20 mouse cellular contexts compared by ENCODE assay signal in genomic region chr14:33883046-33883445, GRCm38 (mm10). TPM values are rescaled to one million over a fixed set of nuclear protein-coding genes. Genes with fewer than 3 reads are reported as not detected.
DNase-seq lines count a peak whose midpoint lies in the region; ATAC-seq lines count a peak whose summit lies in the region.
"Had no signal": no experiment of that assay in that cellular context is flagged by ENCODE, and none has a peak within 500 bp of the region (broad histone marks: within the 10 kb centered on the region; RNA-seq: fewer than 3 reads in every experiment).

No protein-coding gene starts in this region.

- 42% methylated on average over 4 of the region's 4 CpGs for WGBS in embryonic facial prominence, embryonic 14.5 days

- no peaks in the 10 kb centered on the region for H3K4me1 ChIP-seq in embryonic facial prominence, embryonic 14.5 days (ENCODE audit: control insufficient read depth, insufficient read depth, low read length)
- H3K4me1 ChIP-seq: forebrain, embryonic 12.5 days; liver, embryonic 15.5 days had no signal

- no peaks in the 10 kb centered on the region for H3K36me3 ChIP-seq in embryonic facial prominence, embryonic 14.5 days (ENCODE audit: control insufficient read depth, insufficient read depth, low read length)
- H3K36me3 ChIP-seq: forebrain, embryonic 12.5 days; limb, embryonic 12.5 days; liver, embryonic 15.5 days; midbrain, embryonic 10.5 days had no signal

- H3K9ac ChIP-seq in embryonic facial prominence, embryonic 14.5 days (ENCODE audit: low read depth, low read length), result no peak overlapping the region
- H3K9ac ChIP-seq: forebrain, embryonic 12.5 days; limb, embryonic 12.5 days; liver, embryonic 15.5 days had no signal

- no peaks in the 10 kb centered on the region for H3K27me3 ChIP-seq in embryonic facial prominence, embryonic 14.5 days (replicated peaks; ENCODE audit: control insufficient read depth, insufficient read depth, low read length)
- H3K27me3 ChIP-seq: forebrain, embryonic 12.5 days; limb, embryonic 12.5 days; liver, embryonic 15.5 days had no signal

- no peak overlapping the region for H3K27ac ChIP-seq in embryonic facial prominence, embryonic 14.5 days (replicated peaks; ENCODE audit: low read depth, low read length)
- H3K27ac ChIP-seq: forebrain, embryonic 12.5 days; limb, embryonic 12.5 days; liver, embryonic 15.5 days; midbrain, embryonic 10.5 days had no signal

- no peak overlapping the region for H3K4me2 ChIP-seq in embryonic facial prominence, embryonic 14.5 days (ENCODE audit: low read depth, low read length)
- H3K4me2 ChIP-seq: forebrain, embryonic 12.5 days; heart, embryonic 11.5 days; limb, embryonic 12.5 days; liver, embryonic 15.5 days had no signal

- H3K4me3 ChIP-seq in embryonic facial prominence, embryonic 14.5 days (ENCODE audit: low read depth, low read length), result no peak overlapping the region
- H3K4me3 ChIP-seq: forebrain, embryonic 12.5 days; limb, embryonic 12.5 days; liver, embryonic 15.5 days; midbrain, embryonic 10.5 days had no signal

- ATAC-seq in embryonic facial prominence, embryonic 14.5 days (ENCODE audit: low read depth), result no peak
- no peak for ATAC-seq in inflammation-experienced regulatory T-cells, adult 6 months

- H3K9me3 ChIP-seq in embryonic facial prominence, embryonic 14.5 days (ENCODE audit: control insufficient read depth, low read length), result no peaks in the 10 kb centered on the region
- H3K9me3 ChIP-seq: forebrain, embryonic 12.5 days; limb, embryonic 12.5 days; liver, embryonic 15.5 days; midbrain, embryonic 10.5 days had no signal

- peak; percentile 86 for DNase-seq in heart, adult 11 months
- DNase-seq in heart, adult 18-20 months, result no peak
- peak; percentile 52 to 69 for DNase-seq in right cerebral cortex, postnatal 10 days (ENCODE audit: low spot score in 2 of 2)
- no peak for DNase-seq in right cerebral cortex, postnatal 4 days
- peak; percentile 14 for DNase-seq in embryonic facial prominence, embryonic 14.5 days (ENCODE audit: low spot score)
- DNase-seq in spleen, postnatal 10 days (ENCODE audit: low spot score in 2 of 2), result no peak
- DNase-seq: gastrocnemius, postnatal 14 days; heart, postnatal 36 days; kidney, adult 18-20 months; kidney, postnatal 14 days; lung, postnatal 14 days; right cerebral cortex, postnatal 25 days had no signal

RNA-seq across cellular contexts. Expression of gene Gdf10, which starts 40.3 kb away (rescaled TPM):
- 1 to 10 TPM in 1 of 2 experiments, under 1 TPM in 1; 0.87 to 1.1 TPM for total RNA-seq in heart, adult 18-20 months (2021)
- polyA plus RNA-seq in embryonic facial prominence, embryonic 14.5 days (2014; fragmentation: Nextera tagmentation; extraction: Ambion mirVana), result 34.2 and 35.8 TPM in 2 replicates
- not detected for polyA plus RNA-seq in inflammation-experienced regulatory T-cells, adult 6 months (2017; shearing (Covaris generic))
- total RNA-seq: ES-E14 had no signal

RNA-seq across cellular contexts. Expression of gene Gdf2, which starts 57.8 kb away (rescaled TPM):
- under 1 TPM; 0.07 to 0.18 TPM for total RNA-seq in heart, adult 18-20 months (2021)
- not detected in 2 replicates for polyA plus RNA-seq in embryonic facial prominence, embryonic 14.5 days (2014; fragmentation: Nextera tagmentation; extraction: Ambion mirVana)
- polyA plus RNA-seq in inflammation-experienced regulatory T-cells, adult 6 months (2017; shearing (Covaris generic)), result not detected
- total RNA-seq: ES-E14; gastrocnemius, postnatal 14 days; layer of hippocampus, postnatal 14 days had no signal
- polyA plus RNA-seq: forebrain, embryonic 12.5 days; limb, embryonic 12.5 days; midbrain, embryonic 10.5 days had no signal

Comparison
In these comparisons a context has a peak if more than half of its experiments do, and no peak if none do; other contexts are left out.
1. DNase-seq: peak in heart, adult 11 months (single experiment), right cerebral cortex, postnatal 10 days (2 of 2) and embryonic facial prominence, embryonic 14.5 days (single experiment); none in heart, adult 18-20 months (0 of 2), right cerebral cortex, postnatal 4 days (single experiment) and spleen, postnatal 10 days (0 of 2).
2. RNA of gene Gdf10, which starts 40.3 kb away (polyA plus RNA-seq): 34.2 to 35.8 TPM in embryonic facial prominence, embryonic 14.5 days; not detected in inflammation-experienced regulatory T-cells, adult 6 months; every median in the first group is over 10 times any median in the second.